Mouse (Mus musculus): ENCODE results near the gene Car10. TPM values are rescaled to one million over a fixed set of nuclear protein-coding genes. Genes with fewer than 3 reads are reported as not detected.

Car10 gene
- polyA plus RNA-seq, 1 experiment from 2014 or later, result 0.12 TPM

DNA sequence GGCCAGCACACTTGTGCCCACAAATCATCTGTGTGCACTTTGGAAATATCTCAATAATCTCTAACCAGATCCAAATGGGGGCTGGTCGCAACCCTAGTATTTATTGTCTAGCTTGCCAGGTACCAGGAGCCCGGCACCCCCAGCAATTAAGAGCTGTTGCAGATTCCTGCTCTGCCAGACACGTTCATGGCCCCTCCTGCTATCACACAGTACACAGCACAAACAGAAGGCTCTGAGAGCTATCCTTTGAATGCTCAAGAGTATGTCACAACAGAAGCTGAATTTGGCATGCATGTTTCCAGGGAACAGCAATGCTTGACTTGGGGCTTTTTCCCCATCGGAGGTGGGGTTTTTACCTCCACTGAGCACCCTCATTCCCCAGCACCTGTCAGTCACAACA, 483.5 kb downstream of the Car10 start:
- no peaks in the 10 kb centered on the region for H3K9me3 ChIP-seq (ENCODE audit: control insufficient read depth, low read length)
- no peaks in the 10 kb centered on the region for H3K27me3 ChIP-seq (ENCODE audit: control insufficient read depth, insufficient read depth, low read length)
- no peak for ATAC-seq (ENCODE audit: low FRiP score, low TSS enrichment)
- no peak overlapping the region for H3K27ac ChIP-seq (ENCODE audit: low read depth, low read length)
- no peaks in the 10 kb centered on the region for H3K4me1 ChIP-seq (ENCODE audit: control insufficient read depth, insufficient read depth, low read length)
- H3K4me3 ChIP-seq (ENCODE audit: low read length), result no peak overlapping the region
- 49% methylated on average over 4 of the region's 4 CpGs for WGBS
- H3K36me3 ChIP-seq (ENCODE audit: control insufficient read depth, insufficient read depth, low read length), result no peaks in the 10 kb centered on the region
- no peak overlapping the region for H3K4me2 ChIP-seq (replicated peaks; ENCODE audit: low read depth, low read length)
- H3K9ac ChIP-seq (ENCODE audit: low read depth, low read length), result no peak overlapping the region

DNA sequence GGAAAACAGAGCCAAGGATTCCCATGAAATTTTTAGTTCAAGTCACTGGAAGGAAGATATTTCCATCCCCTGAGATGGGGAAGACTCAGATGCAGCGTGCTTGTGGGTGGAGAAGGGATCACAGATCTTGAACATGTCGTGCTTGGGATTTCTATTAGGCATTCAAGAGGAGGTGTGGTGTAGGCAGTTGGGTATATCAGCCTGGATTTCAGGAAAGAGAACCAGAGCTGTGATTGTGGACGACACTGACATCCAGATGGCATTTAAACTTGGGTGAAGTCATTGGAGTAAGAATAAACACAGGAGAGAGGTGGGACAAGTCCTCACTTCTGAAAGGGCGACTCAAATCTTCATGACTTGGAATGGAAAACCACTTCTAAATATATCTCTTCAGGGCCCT, 490.0 kb downstream of the Car10 start:
- H3K27ac ChIP-seq (ENCODE audit: low read depth, low read length), result no peak overlapping the region
- no peak overlapping the region for H3K9ac ChIP-seq (ENCODE audit: low read depth, low read length)
- H3K4me2 ChIP-seq (replicated peaks; ENCODE audit: low read depth, low read length), result no peak overlapping the region
- H3K4me1 ChIP-seq (ENCODE audit: control insufficient read depth, insufficient read depth, low read length), result no peaks in the 10 kb centered on the region
- no peak overlapping the region for H3K4me3 ChIP-seq (ENCODE audit: low read length)
- no peak for ATAC-seq (ENCODE audit: low FRiP score, low TSS enrichment)
- no peaks in the 10 kb centered on the region for H3K9me3 ChIP-seq (ENCODE audit: control insufficient read depth, low read length)
- H3K27me3 ChIP-seq (ENCODE audit: control insufficient read depth, insufficient read depth, low read length), result no peaks in the 10 kb centered on the region
- no peaks in the 10 kb centered on the region for H3K36me3 ChIP-seq (ENCODE audit: control insufficient read depth, insufficient read depth, low read length)
- 80% methylated on average over 4 of the region's 4 CpGs for WGBS

DNA sequence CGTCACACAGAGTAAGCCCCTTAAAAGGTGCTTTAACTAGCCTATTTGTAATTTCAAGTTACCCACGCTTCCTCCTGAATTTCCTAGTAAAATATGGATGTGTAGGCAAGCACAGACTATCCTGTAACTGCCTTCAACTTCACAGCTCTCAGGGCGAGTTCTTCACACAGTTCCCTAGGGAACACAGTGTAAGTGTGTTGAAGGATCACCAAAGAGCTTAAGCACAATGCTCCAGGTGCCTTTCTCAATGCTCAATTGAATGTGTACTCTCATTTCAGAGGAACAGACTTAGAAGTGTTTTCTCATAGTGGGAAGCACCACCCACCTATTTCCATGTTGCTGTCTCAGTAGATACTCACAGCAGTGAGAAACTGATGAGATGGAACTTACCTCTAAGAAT, 492.8 kb downstream of the Car10 start:
- Histone ChIP-seq H3K9me3 (ENCODE audit: control insufficient read depth, low read length) (no peaks in the 10 kb centered on the region), H3K4me2 (replicated peaks; ENCODE audit: low read depth, low read length) (no peak overlapping the region), H3K4me3 (ENCODE audit: low read length) (no peak overlapping the region), H3K27me3 (ENCODE audit: control insufficient read depth, insufficient read depth, low read length) (no peaks in the 10 kb centered on the region), H3K36me3 (ENCODE audit: control insufficient read depth, insufficient read depth, low read length) (no peaks in the 10 kb centered on the region), H3K4me1 (ENCODE audit: control insufficient read depth, insufficient read depth, low read length) (0 out of 2 replicates have a peak, but pooled peaks cover 4% of the 10 kb centered on the region), H3K9ac (ENCODE audit: low read depth, low read length) (no peak overlapping the region), H3K27ac (ENCODE audit: low read depth, low read length) (no peak overlapping the region)
- 86% methylated on average over 3 of the region's 3 CpGs for WGBS
- ATAC-seq (ENCODE audit: low FRiP score, low TSS enrichment), result no peak

DNA sequence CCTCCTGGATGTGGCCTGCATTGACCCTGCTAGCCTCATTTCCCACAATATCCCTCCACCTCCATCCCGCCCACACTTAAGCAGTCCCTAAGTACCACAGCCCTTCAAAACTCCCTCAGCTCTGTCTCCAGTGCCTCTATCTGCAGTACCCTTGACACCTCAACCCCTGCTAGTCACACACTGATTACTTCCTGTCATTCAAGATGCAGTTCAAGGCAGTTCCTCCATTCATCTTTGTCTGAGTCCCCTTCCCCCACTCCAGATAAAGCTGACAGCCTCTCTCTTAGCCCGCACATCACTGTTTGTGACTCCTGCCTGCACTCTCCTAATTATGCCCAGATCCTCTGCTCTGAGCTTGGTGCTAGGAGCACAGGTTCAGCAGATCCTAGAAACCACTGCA, 496.2 kb downstream of the Car10 start:
- Histone ChIP-seq H3K9ac (ENCODE audit: low read depth, low read length) (no peak overlapping the region), H3K9me3 (ENCODE audit: control insufficient read depth, low read length) (no peaks in the 10 kb centered on the region), H3K4me3 (ENCODE audit: low read length) (no peak overlapping the region), H3K36me3 (ENCODE audit: control insufficient read depth, insufficient read depth, low read length) (no peaks in the 10 kb centered on the region), H3K27me3 (ENCODE audit: control insufficient read depth, insufficient read depth, low read length) (no peaks in the 10 kb centered on the region), H3K4me1 (ENCODE audit: control insufficient read depth, insufficient read depth, low read length) (0 out of 2 replicates have a peak, but pooled peaks cover 4% of the 10 kb centered on the region), H3K4me2 (replicated peaks; ENCODE audit: low read depth, low read length) (no peak overlapping the region), H3K27ac (ENCODE audit: low read depth, low read length) (no peak overlapping the region)
- WGBS, result 14% methylated on average over 2 of the region's 2 CpGs
- ATAC-seq (ENCODE audit: low FRiP score, low TSS enrichment), result peak; percentile 60; the same call in 1 of the 2 replicates

DNA sequence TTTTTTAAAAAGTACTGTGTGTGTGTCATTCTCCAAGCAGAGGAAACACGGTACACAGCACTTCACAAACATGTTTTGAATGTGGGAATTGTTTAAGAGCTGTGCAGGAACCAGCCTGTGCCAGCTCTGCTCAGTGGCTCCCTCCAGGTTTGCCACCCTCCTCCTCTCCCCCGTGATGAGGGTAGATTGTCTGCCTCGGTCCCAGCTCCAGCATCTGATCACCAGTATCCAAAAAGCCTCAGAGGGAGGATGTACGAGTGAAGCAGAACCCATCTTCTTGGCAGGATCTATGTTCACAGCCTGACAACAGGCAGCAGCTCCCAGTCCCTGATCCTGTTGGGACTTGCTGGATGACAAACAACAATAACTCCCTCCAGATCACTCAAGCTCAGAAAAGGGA, 500.3 kb downstream of the Car10 start:
- H3K27me3 ChIP-seq (ENCODE audit: control insufficient read depth, insufficient read depth, low read length), result no peaks in the 10 kb centered on the region
- no peaks in the 10 kb centered on the region for H3K36me3 ChIP-seq (ENCODE audit: control insufficient read depth, insufficient read depth, low read length)
- H3K9ac ChIP-seq (ENCODE audit: low read depth, low read length), result no peak overlapping the region
- 0 out of 2 replicates have a peak, but pooled peaks cover 4% of the 10 kb centered on the region for H3K4me1 ChIP-seq (ENCODE audit: control insufficient read depth, insufficient read depth, low read length)
- no peak overlapping the region for H3K27ac ChIP-seq (ENCODE audit: low read depth, low read length)
- no peak overlapping the region for H3K4me2 ChIP-seq (replicated peaks; ENCODE audit: low read depth, low read length)
- H3K4me3 ChIP-seq (ENCODE audit: low read length), result no peak overlapping the region
- H3K9me3 ChIP-seq (ENCODE audit: control insufficient read depth, low read length), result no peaks in the 10 kb centered on the region
- 68% methylated on average over 4 of the region's 4 CpGs for WGBS
- no peak for ATAC-seq (ENCODE audit: low FRiP score, low TSS enrichment)

DNA sequence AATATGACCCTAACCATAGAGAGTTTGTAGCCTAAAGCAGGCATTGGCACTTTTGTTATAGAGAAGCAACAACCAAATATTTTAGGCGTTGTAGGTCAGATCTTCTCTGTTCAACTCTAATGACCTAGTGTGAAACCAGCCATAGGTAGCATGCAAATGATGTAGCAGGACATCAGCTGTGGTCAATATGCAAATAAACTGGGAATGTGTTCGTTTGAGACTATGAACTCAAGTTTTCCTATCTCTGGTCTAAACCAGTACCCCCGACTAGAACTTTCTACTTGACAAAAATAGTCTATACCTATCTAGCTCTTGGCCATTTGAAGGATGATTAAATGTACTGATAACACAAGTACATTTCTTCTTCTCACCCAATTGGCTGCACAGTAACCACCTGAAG, 501.9 kb downstream of the Car10 start:
- H3K9ac ChIP-seq (ENCODE audit: low read depth, low read length), result no peak overlapping the region
- ATAC-seq (ENCODE audit: low FRiP score, low TSS enrichment), result no peak
- no peaks in the 10 kb centered on the region for H3K27me3 ChIP-seq (ENCODE audit: control insufficient read depth, insufficient read depth, low read length)
- no peak overlapping the region for H3K4me2 ChIP-seq (replicated peaks; ENCODE audit: low read depth, low read length)
- no peaks in the 10 kb centered on the region for H3K4me1 ChIP-seq (ENCODE audit: control insufficient read depth, insufficient read depth, low read length)
- no peak overlapping the region for H3K27ac ChIP-seq (ENCODE audit: low read depth, low read length)
- H3K4me3 ChIP-seq (ENCODE audit: low read length), result no peak overlapping the region
- no peaks in the 10 kb centered on the region for H3K36me3 ChIP-seq (ENCODE audit: control insufficient read depth, insufficient read depth, low read length)
- no peaks in the 10 kb centered on the region for H3K9me3 ChIP-seq (ENCODE audit: control insufficient read depth, low read length)
- WGBS, result 83% methylated on average over 3 of the region's 3 CpGs

DNA sequence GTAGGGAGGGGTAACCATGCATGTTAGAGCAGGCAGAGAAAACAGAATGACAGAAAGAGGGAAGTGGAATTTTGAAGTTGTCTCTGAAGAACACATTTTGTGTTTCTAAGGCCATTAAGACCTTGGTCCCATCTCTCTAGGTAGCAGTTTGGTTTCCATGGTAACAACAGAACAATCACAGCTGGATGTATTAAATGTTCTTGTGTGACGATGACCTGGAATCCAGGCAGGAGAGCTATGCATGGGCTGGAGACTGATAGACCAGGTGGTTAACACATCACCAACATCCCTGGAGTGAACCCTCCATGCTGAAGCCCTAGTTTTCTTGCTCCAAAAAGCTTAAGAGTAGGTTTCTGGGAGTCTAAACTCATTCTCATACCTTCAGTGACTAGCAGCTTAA, 505.7 kb downstream of the Car10 start:
- Histone ChIP-seq H3K4me3 (ENCODE audit: low read length) (no peak overlapping the region), H3K4me2 (replicated peaks; ENCODE audit: low read depth, low read length) (no peak overlapping the region), H3K4me1 (ENCODE audit: control insufficient read depth, insufficient read depth, low read length) (no peaks in the 10 kb centered on the region), H3K36me3 (ENCODE audit: control insufficient read depth, insufficient read depth, low read length) (no peaks in the 10 kb centered on the region), H3K27me3 (ENCODE audit: control insufficient read depth, insufficient read depth, low read length) (no peaks in the 10 kb centered on the region), H3K9ac (ENCODE audit: low read depth, low read length) (no peak overlapping the region), H3K9me3 (ENCODE audit: control insufficient read depth, low read length) (no peaks in the 10 kb centered on the region), H3K27ac (ENCODE audit: low read depth, low read length) (no peak overlapping the region)
- WGBS, result 84% methylated on average over 1 of the region's 1 CpGs
- no peak for ATAC-seq (ENCODE audit: low FRiP score, low TSS enrichment)

DNA sequence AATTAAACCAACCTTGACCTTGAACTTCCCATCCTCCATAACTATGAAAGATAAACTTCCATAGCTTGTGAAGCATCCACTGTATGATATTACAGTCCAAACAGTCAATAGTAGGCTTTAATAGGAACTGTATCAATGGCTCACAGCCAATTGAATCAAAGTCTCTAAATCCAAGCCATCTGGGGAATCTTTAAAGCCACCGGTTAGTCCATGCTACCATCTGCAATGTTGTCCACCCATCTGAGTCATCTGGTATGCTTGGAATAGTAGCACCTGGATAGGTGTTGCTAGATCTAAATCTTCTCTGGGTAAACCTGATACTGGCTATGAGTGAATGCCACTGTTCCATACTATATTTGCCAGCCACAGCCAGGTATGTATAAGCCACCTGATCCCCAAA, 509.3 kb downstream of the Car10 start:
- no peaks in the 10 kb centered on the region for H3K4me1 ChIP-seq (ENCODE audit: control insufficient read depth, insufficient read depth, low read length)
- WGBS, result 93% methylated on average over 1 of the region's 1 CpGs

DNA sequence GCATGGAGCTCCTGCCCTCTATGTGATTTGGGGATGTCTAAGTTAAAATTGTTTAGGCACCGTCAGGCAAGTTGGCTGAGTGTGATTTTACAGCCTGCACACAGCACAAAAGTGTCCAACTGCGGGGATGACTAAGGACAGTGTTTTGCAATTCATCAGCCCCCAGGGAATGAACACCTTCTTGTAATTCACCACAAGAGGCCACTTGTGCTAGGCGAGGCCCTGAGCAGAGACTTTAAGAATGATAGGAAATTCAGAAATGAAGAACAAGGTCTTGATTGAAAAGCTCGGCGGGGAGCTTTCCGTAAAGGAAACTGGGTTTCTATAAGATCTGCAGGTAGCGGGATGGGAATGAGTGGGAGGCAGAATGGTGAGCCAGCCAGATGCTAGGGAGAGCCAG, 510.9 kb downstream of the Car10 start:
- Histone ChIP-seq H3K36me3 (ENCODE audit: control insufficient read depth, insufficient read depth, low read length) (no peaks in the 10 kb centered on the region), H3K4me2 (replicated peaks; ENCODE audit: low read depth, low read length) (no peak overlapping the region), H3K9ac (ENCODE audit: low read depth, low read length) (no peak overlapping the region), H3K4me3 (ENCODE audit: low read length) (no peak overlapping the region), H3K4me1 (ENCODE audit: control insufficient read depth, insufficient read depth, low read length) (no peaks in the 10 kb centered on the region), H3K9me3 (ENCODE audit: control insufficient read depth, low read length) (no peaks in the 10 kb centered on the region), H3K27me3 (ENCODE audit: control insufficient read depth, insufficient read depth, low read length) (no peaks in the 10 kb centered on the region), H3K27ac (ENCODE audit: low read depth, low read length) (no peak overlapping the region)
- 65% methylated on average over 7 of the region's 7 CpGs for WGBS
- no peak for ATAC-seq (ENCODE audit: low FRiP score, low TSS enrichment)

More for the DNA sequence above, 509.3 kb downstream of the Car10 start:
- Histone ChIP-seq H3K4me3 (ENCODE audit: low read length) (no peak overlapping the region), H3K4me2 (replicated peaks; ENCODE audit: low read depth, low read length) (no peak overlapping the region), H3K27ac (ENCODE audit: low read depth, low read length) (no peak overlapping the region), H3K27me3 (ENCODE audit: control insufficient read depth, insufficient read depth, low read length) (no peaks in the 10 kb centered on the region), H3K9me3 (ENCODE audit: control insufficient read depth, low read length) (no peaks in the 10 kb centered on the region), H3K36me3 (ENCODE audit: control insufficient read depth, insufficient read depth, low read length) (no peaks in the 10 kb centered on the region), H3K9ac (ENCODE audit: low read depth, low read length) (no peak overlapping the region)
- ATAC-seq (ENCODE audit: low FRiP score, low TSS enrichment), result no peak

DNA sequence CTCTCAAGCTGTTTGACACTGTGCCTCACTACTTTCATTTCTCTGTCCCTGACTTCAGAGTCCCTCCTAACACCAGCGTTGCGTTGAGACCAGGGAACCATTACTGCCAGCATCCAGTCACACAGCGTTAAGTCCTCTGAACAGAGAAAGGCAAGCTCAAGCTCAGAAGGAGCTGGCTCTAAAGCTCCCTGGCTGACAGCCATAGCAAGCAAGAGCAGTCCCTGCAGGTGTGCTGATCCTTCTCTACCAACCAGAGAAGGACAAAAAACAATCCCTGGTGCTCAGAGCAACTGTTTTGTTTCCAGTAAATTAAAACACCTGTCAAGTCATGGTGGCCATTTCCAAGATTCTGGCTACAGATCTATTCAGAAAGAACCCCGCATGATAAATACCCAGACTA, 514.2 kb downstream of the Car10 start:
- 86% methylated on average over 4 of the region's 4 CpGs for WGBS
- H3K27ac ChIP-seq (ENCODE audit: low read depth, low read length), result no peak overlapping the region
- H3K9ac ChIP-seq (ENCODE audit: low read depth, low read length), result no peak overlapping the region
- H3K27me3 ChIP-seq (ENCODE audit: control insufficient read depth, insufficient read depth, low read length), result no peaks in the 10 kb centered on the region
- no peaks in the 10 kb centered on the region for H3K4me1 ChIP-seq (ENCODE audit: control insufficient read depth, insufficient read depth, low read length)
- no peak for ATAC-seq (ENCODE audit: low FRiP score, low TSS enrichment)
- no peaks in the 10 kb centered on the region for H3K36me3 ChIP-seq (ENCODE audit: control insufficient read depth, insufficient read depth, low read length)
- H3K9me3 ChIP-seq (ENCODE audit: control insufficient read depth, low read length), result no peaks in the 10 kb centered on the region
- no peak overlapping the region for H3K4me3 ChIP-seq (ENCODE audit: low read length)
- H3K4me2 ChIP-seq (replicated peaks; ENCODE audit: low read depth, low read length), result no peak overlapping the region
